Mouse (Mus musculus) left cerebral cortex, adult 8-10 months (tissue): ENCODE results near the gene Txlna. TPM values are rescaled to one million over a fixed set of nuclear protein-coding genes. Genes with fewer than 3 reads are reported as not detected.

Experiments used
- DNase-seq, 2 experiments: peaks; one replicate each; pipeline ENCODE4 v3.0.0; 2022; ENCODE audit warnings: low spot score in 2 of 2
- total RNA-seq, 4 experiments: library from RNA; stranded (reverse); gene quantifications; 2 replicates each; pipeline ENCODE4 v1.2.4; 2022

Txlna gene
- total RNA-seq, 4 experiments from 2014 or later, result 31.6 to 42.4 (median 37.2) TPM

DNA sequence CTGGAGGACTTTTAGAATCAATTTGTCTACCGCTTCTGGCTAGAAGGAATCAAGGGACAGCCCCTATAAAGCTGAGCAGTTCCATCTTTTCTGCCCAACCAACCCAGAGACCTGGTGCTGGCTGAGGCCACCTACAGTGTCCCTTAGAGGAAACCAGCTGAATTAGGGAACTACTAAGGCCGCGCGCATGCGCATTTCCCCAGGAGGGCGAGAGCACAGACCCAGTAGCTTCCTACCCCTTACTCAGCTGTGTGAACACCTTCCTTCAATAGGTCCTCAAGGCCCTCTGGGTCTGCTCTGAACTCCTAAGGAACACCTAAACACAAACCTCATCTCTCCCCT is 15.9 kb downstream of the Txlna start:
- DNase-seq, result peak; percentile 56 to 73

DNA sequence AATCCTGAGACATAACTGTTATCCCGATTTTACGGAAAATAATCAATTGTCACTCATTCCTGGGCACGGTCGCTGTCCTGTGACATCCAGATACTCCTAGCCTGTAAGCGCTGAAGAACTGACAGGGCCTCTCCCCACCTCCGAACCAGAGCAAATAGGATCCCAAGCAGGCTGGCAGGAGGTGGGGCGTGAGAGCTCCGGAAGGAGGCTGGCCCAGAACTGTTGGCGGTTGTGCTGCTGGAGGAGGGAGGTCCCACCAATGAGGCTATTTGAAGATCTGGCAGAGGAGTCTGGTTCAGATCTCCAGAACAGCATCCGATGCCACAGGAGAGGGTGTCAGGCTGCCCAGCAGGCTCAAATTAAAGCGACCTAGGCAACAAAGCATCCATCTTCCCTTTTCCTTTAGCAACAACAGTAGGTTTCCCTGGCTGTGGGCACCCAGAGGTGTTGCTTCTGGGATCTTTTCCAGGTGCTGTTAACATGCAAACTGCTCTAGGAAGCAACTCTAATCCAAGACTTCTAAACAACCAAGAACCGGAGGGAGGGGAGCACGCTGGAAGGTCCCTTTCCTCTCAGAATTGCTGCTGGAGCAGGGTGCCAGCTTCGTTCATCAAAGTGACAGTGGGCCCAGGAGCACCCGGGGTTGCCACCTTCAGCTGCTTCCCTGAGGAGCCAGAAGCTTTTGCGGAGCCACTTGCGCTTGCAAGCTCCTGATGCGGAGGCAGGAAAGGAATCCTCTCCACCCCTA is 16.4 kb downstream of the Txlna start:
- DNase-seq, result peak; percentile 71 to 93

DNA sequence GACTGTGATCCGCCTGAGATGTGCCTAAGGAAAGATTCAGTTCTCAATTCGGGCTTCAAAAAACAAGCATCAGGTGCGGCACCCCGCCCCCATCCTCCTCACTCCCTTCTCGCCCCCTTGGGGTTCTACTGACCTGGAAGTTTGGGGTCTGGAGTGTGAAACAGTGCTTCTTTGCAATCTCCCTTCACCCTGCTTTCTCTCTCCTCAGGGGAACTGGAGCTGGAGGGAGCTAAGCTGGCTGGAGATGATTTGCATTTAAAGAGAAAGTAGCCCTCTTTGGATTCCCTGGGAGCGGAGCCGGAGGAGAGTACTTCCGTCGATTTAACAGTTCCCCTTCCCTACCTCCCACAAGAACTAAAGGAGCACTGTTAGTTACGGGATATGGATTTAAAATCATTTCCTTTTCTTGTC is 17.2 kb downstream of the Txlna start, which contains the start of gene Ccdc28b:
TSS of gene Ccdc28b (minus strand) at position 267 of the 411 bp plus-strand sequence.
- DNase-seq, result peak in 1 of 2 experiments; percentile 52

DNA sequence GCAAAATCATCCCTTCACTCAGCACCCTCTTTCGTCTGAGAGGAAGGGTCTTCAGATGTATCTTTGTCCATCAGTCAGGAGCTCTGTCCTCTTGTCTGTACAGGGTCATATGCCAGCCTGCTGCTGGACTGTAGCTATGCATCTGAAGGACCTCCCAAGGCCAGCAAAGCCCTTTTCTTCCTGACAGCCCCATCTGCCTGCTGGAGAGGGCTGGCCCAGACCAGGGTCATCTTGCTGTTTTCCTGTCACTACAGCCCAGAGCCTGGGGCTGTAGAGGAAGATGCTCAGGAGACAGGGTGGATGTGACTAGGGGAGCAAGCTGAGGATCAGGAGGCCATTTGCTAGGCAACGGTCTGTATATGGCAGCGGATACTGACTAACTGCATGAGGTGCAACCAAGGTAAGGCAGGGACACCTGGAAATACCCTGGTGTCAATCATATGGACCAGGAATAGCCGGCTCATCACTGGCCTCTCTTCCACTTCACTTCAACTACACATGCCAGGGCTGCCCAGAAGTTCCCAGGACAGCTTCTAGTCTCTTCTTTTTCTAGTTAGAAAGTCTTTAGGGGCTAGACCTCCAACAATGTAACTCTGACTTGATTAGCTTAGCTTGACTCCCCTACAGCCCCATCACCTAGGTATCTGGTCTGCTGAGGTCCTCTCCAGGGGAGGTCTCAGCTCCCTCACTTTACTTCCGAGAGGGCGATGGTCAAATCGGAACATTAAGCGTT is 17.9 kb downstream of the Txlna start:
- DNase-seq, result no peak

DNA sequence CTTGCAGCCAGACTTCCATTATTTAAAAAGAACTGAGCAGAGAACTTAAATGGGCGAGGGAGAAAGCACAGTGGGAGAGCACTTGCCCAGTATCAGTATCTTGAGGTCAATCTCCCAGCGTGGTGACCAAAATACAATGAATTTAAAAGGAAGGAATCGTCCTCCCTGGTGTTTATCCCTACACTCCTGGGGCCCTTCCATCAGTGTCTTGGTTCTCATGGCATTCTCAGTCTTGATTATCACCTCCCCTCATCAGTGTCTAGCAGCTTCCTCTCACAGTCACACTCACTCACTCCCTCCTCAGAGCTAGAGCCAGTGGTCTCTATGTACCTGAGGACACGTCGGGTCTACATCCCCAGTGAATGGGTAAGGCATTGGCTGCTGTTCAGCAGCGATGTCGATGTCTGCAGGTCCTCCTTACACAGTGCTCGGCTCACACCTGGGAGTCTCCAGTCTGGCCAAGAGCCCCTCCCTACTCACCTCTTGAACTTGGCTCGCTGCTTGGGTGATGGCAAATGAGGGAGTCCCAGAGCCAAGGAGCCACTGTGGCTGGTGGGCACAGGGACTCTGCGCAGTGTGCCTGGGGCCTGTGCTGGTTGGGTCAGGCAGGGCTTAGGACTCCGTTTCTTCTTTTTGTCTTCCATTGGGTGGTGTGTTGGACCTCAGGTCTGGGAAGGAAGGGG is 18.6 kb downstream of the Txlna start:
- DNase-seq, result no peak

DNA sequence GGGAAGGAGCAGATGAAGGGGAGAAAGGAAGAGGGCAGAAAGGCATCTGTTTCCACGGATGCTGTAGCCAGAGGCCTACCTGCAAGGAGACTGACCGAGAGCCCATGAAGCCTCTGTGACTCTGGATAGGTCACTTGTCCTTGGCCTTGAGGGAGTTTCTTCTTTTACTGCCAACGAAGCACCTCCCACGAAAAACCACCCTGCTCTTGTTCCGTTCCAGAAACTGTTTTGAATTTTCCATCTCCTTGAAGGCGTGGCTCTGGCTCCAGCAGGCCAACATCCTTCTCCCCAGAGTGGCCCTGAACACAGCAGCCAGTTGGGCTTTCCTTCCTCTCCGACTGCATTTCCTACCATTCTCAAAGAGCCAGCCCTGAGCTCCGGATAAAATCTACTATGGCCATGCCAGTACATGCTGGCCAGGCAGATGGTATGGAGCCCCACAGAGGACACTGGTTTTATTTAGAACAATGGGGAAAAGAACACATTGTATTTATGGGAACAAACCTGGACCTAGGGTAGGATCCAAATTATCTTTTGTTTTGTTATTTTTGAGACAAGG is 19.5 kb downstream of the Txlna start:
- no peak for DNase-seq

DNA sequence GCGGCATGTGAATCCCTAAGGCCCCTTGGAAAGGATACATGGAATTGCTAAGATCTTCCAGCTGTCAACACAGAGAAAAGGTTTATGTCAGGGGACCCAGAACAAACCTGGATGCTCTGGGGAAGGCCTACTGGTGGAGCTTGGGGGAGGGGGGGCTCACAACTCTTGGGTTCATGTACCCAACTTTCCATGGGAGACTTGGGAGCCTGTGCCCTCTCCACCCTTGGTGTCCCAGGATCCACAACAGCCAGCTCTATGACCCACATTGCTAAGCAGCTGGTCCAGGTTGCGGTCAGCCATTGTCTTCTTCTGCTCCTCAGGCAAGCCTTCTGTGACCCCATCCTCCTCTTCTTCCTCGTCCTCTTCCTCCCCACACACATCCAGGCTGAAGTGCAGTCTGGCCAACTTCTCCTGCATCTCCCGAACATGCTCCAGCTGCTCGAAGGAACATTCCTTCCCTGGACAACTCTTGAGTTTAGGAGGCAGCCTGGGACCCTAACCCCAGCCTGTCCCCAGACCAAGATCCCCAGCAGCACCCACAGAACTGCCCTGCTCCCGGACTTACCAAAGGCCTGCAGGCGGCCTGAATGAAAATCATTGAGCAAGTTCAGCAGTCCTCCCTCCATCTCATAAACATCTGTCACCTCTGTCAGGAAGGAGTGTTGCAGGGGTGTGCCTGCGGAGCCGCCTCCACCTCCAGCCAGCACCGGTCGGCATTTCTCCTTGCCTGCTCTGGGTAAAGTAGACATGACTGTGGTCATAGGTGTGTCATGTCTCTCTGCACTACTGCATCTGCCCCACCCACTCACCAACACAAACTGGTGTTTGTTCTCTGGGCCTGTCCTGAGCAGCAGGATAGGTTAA is 20.2 kb downstream of the Txlna start:
- DNase-seq, result no peak

DNA sequence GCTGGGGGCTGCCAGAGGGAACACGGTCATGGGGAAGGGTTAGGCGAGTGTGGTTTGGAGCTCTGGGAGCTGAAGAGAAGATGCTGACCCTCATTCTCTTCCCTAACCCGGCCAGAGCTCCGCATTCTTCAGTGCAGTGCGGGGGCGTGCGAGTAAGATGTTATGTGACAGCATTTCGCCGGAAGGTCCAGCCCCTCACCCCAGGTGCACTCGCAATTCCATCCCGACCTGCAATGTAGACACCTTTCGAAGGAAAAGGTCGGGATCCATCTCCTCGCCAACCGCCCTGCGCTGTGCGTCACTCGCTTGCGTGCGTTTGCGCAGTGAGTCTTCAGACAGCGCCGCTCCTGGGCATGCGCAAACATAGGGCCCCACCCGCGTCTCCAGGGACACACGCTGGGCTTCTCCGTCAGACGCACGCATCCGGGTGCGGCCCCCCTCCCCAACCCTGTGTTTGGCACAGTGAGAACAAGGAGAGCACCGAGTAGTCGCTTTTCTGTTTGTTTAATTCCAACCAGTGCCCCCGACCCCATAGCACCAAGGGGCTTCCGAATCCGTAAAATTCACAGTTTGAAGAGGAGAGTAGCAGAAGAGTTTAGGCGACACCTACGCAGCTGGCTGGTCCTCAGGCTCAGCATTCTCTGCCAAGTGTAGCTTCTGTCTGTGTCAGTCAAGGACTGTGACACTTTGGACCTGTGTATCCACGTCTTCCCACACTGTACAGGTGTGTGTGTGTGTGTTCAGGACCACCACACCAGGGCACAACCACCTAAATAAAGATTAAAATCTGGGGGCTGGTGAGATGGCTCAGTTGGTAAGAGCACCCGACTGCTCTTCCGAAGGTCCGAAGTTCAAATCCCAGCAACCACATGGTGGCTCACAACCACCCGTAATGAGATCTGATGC is 21.8 kb downstream of the Txlna start, which contains the start of gene Iqcc:
TSS of gene Iqcc (minus strand) at position 314 of the 906 bp plus-strand sequence.
- DNase-seq, result peak; percentile 92 to 97

DNA sequence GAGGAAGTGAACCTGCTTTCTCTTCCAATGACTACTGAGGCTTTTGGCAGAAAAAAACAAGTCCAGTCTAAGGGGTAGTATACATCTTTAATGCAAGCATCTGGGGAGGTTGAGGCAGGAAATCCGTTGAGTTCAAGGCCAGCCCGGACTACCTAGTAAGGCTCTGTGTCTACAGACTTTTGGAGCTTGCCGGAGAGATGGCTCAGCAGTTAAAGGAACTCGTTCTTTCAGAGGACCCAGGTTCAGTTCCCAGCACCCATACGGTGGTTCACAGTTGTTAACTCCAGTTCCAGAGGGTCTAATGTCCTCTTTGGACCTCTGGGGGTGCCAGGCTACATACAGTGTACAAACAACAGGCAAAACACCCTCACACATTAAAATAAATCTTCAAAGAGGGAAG is 22.8 kb downstream of the Txlna start:
- no peak for DNase-seq

DNA sequence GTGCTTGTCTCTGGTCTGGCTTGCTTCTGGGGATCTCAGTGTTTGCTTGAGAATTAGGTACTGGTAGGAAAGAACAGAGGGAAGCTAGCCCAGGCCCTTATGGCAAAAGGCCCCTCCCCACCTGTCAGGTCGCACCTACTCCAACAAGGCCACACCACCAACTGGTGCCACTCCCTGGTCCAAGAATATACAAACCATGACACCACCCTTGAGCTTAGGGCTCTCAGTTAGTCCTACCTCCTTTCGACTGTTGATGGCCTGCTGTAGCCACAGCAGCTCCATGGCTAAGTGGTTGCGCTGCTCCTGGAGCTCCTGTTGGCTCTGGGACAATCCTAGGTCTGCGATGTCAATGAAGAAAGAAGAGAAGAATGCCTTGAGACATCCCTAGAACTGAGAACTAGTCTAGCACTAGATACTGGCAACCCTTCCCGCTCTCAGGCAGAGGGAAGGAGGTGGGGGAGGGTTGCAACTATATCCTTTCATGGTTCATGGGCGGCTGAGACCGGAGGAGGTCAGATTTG is 23.7 kb downstream of the Txlna start:
- no peak for DNase-seq

DNA sequence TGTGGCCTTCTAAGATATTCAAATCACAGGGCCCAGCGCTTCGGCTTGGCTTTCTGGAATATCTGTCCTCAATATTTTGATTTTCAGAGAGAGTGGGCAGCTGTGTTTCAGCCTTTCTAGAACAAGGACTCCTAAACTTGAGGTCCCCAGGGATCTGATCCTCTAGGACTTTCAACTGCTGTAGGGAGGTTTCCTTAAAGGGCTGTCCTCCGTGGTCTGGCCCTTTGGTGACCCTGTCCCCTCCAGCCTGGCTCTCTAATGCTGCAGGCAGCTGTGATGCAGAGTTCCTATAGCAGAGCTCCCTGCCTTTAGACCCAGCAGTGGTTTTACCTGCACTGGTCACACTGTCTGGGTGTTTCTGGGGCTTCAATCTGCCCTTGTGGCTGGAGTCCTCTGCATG is 24.2 kb downstream of the Txlna start:
- DNase-seq, result no peak

DNA sequence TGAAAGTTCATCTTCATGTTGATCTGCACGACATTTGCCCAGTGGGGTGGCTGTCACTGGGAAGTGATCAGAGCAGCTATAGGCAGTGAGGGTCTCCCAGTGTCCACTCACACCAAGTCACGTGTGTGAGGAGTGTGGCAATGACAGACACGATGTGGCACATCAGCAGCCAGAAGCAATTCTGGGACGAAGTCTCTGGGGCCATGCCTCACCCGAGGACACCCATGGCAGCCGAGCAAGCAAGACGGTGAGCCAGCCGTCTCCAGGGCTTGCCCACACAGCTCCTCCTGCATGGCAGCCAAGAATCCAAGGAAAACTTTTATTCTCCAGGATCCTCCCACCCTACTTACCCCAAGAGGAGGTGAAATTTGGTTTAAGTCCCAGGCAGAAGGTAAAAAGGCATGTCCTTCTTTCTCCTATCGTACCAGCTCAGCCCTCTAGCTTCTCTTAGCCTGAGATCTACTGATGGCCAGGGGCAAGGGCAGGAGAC is 25.0 kb downstream of the Txlna start:
- DNase-seq, result no peak

DNA sequence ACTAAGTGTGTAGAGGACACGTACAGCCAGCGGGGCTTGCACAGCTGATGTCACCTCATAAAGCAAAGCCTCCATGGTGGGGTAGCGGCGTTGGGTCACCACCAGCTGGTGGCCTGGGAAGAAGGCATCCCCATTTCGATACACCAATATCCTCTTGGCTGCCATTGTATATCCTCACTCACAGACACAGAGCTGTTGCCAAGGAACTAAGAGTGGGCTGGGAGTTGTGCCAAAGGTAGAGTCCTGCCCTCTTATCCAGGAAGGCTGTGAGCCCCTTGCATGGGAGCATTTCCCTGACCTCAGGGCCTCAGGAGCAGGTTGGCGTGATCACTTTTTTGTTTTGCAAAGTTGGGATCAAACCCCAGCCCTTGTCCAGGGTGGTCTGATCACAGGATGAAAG is 26.8 kb downstream of the Txlna start, which contains the start of gene Dcdc2b:
TSS of gene Dcdc2b (minus strand) at position 165 of the 400 bp plus-strand sequence.
- DNase-seq, result no peak

DNA sequence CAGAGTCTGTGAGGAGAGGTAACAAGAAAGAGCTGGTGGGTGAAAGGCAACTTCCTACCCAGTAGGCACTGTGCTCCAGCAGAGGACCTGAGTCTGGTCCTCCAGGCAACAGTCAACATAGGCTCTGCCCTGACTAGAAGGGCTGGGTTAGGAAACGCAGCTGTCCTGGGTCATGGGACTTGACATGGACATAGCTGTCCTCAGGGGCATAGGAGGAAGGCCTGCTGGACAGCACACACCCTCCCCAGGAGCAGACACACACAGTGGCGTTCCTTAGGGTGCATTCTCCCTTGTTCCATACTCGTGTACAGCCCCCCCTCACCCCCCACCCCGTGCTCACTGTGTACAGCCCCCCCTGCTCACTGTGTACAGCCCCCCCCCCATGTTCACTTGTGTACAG is 30.4 kb downstream of the Txlna start:
- no peak for DNase-seq

DNA sequence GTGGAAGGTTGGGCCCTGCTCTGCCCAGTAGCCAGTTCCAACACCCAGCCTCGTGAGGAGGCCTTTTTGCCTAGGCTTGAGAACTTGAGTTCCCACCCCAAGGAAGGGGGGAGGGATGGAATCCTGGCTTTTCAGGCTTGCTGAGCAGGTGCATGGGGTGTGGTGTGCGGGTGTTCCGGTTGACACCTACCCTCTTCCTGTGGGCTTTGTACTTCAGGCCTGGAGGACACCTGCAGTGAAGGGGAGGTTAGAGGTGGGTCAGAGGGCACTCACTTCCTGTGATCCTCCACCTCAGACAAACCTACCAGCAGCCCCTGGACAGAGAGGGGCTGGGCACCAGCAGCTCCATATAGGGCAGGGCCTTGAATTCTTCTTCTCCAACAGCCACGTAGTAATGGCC is 30.8 kb downstream of the Txlna start:
- no peak for DNase-seq

DNA sequence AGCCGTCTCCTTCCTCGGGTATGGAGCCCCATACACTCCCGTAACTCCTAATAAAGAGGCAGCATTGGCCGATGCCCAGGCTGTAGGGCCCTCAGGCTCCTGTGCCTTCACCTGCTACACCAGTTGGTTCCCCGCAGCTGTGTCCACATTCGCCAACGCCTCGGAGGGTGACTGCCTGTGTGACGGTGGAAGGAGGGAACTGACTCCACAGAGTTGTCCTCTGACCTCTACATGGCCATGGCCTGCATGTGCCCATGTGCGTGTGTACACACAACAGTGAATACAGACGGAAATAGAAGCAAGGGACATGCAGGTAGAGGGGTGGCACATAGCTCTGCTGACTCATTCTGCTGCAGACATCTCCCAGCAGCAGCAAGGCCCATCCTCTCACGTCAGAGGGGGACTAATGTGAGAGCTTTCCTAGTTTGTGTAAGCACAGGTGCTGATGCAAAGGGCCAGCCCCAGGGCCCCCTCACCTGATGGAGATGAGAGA is 31.7 kb downstream of the Txlna start:
- DNase-seq, result no peak

DNA sequence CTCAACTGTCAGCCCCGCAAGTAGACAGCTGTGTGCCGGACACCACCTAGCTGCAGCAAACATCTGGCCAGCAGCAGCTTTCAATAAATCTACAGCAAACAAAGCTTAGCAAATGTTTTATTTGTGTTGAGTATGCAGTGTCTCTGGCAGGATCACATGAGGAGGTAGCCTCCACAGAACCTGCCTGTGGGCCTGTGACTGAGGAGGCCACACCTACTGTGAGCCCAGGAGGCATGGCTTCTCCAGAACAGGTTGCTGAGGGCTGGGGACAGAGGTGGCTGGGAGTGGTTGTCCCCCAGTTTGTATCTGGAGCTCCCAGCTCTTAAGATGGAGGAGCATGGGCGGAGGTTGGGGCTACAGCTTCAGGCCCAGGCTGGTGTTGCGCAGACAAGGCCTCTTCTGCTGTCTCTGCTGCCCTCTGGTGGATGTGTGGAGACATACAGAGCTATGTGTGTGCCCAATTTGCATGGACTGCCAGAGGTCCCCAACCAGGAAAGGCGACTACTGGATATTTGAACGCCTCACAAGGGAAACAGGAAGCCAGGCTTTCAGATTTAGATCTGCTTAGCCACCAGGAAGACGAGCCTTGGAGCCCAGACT is 32.3 kb downstream of the Txlna start:
- peak in 1 of 2 experiments; percentile 71 for DNase-seq

DNA sequence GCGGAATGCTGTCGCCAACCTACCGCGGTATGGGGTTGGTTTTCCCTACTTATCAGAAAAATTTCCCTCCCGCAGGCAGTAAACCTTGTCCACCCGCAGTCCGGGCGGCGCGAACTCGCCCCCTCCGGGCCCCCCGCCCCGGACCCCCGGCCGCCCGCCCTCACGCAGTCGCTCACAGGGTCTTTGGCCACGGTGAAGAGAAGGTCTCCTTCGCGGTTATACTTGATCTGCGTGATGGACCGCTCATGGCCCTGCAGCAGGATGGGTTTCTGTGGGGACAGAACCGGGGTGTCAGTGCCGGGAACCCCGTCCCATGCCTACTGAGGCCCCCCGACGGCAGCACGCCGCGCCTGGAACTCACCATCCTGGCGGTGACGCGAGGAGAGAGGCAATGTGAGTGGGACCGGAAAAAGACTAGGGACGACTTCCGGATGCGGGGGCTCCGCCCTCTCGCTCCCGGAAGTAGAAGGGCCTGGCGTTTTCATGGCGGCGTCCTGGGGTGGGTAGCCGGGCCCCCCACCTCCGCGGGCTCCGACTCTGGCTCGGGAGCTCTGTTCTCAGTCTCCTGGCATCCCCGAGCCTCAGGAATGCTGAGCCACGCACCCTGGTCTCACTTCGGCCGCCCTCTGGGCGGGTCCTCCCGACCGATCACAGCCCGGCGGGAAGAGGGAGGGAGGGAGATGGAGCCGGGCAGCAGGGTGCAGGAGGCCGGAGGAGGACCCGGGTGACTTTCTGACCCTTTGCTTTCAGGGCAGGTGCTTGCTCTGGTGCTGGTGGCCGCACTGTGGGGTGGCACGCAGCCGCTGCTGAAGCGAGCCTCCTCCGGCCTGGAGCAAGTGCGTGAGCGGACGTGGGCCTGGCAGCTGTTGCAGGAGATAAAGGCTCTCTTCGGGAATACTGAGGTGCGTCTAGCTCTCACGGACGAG is 40.4 kb downstream of the Txlna start, which contains the start of the genes Eif3i and Tmem234:
TSS of gene Eif3i (minus strand) at position 416 of the 926 bp plus-strand sequence.
TSS of gene Tmem234 (plus strand) at position 436 of the 926 bp plus-strand sequence.
- DNase-seq, result peak; percentile 53 to 74
